Mouse (Mus musculus): ENCODE results near the gene Col9a1.

GRCm38 (mm10) chr1:24257961-24258360 is 80.6 kb downstream of the Col9a1 start:
- TF ChIP-seq CTCF (IDR thresholded peaks at IDR 0.05; ENCODE audit: borderline replicate concordance, control insufficient read depth, extremely low read depth, insufficient read depth, low read length, poor library complexity) (no peak), POLR2A (IDR thresholded peaks at IDR 0.05; ENCODE audit: control insufficient read depth, extremely low read depth, insufficient read depth, low read length, poor library complexity) (no peak)
